Mouse (Mus musculus): ENCODE results near the gene Olfr1106.

- TF ChIP-seq CTCF (IDR thresholded peaks at IDR 0.05; ENCODE audit: low read depth, low read length) (no peak), TAL1 (conservative IDR thresholded peaks at IDR 0.05; ENCODE audit: low read depth, low read length) (no peak), POLR2AphosphoS5 (IDR thresholded peaks at IDR 0.05; ENCODE audit: insufficient replicate concordance, low read depth, low read length) (no peak), GATA1 (IDR thresholded peaks at IDR 0.05; ENCODE audit: borderline replicate concordance, low read length) (no peak)
Observed at GRCm38 (mm10) chr2:87026980-87027379, 25.1 kb downstream of the Olfr1106 start, which contains the start of gene Olfr1104.

All from G1E (cell line).